Mouse (Mus musculus) left cerebral cortex, postnatal 14 days (tissue): Measurements from ENCODE around the gene Padi6. TPM values are rescaled to one million over a fixed set of nuclear protein-coding genes. Genes with fewer than 3 reads are reported as not detected.

Source experiments
- DNase-seq, 2 experiments: peaks; one replicate each; pipeline ENCODE4 v3.0.0; 2021 to 2022; ENCODE audit warnings: low spot score in 2 of 2, mixed read lengths in 1 of 2
- intact Hi-C: fragments of 180-260 bp; cut with DNase I; formaldehyde crosslinking; loops from one replicate; pipeline ENCODE4 v1.15.1; 2025
- microRNA-seq, 2 experiments: library from miRNA; unstranded; fragments of <30 nt; microRNA quantifications; one replicate each; pipeline ENCODE4 v1.2.0; 2022
- total RNA-seq, 2 experiments: library from RNA; stranded (reverse); gene quantifications; 2 replicates each; pipeline ENCODE4 v1.2.3; 2021

The Padi6 gene
- total RNA-seq, 2 experiments from 2014 or later, result 0.55 to 0.77 TPM

DNA sequence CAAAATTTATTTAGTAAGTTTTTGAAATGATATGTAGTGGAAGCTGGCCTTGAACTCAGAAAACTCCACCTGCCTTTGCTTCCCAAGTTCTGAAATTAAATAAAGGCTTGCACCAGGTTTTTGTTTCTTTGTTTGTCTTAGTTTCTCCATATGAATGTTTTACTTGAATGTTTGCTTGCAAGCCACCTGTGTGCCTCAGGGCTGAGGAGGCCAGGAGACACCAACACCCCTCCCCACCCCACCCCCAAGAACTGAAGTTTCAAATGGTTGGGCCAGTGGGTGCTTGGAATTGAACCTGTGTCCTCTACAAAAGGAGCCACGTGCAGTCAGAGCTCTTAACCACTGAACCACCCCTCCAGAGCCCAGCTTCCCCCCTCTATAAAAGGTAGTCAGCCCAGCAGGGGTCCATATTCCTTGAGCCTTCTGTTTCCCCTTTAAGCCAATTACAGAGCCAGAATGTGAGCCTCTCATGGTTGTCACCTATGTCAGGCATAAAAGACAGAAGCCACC lies 47.8 kb downstream of the Padi6 start:
- no peak for DNase-seq
- intact Hi-C loops, result no loop called here

GRCm38 (mm10) chr4:140693513-140693912 lies 48.9 kb downstream of the Padi6 start:
- DNase-seq, result no peak
- intact Hi-C loops, result no loop called here

DNA sequence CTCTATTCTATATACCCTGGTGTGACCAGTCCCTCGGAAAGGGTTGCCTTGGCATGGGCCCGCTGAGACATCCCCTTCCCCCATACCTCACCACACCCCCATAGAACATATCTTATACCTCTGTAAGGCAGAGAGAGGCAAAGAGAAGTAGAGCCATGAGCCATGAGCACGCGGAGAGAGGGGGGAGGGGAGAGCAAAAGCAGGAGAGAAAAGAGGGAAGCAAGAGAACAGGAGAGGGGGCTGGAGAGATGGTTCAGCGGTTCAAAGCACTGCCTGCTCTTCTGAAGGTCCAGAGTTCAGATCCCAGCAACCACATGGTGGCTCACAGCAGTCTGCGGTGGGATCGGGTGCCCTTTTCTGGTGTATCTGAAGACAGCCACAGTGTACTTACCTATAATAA lies 51.0 kb downstream of the Padi6 start:
- intact Hi-C loops, result no loop called here
- DNase-seq, result no peak

DNA sequence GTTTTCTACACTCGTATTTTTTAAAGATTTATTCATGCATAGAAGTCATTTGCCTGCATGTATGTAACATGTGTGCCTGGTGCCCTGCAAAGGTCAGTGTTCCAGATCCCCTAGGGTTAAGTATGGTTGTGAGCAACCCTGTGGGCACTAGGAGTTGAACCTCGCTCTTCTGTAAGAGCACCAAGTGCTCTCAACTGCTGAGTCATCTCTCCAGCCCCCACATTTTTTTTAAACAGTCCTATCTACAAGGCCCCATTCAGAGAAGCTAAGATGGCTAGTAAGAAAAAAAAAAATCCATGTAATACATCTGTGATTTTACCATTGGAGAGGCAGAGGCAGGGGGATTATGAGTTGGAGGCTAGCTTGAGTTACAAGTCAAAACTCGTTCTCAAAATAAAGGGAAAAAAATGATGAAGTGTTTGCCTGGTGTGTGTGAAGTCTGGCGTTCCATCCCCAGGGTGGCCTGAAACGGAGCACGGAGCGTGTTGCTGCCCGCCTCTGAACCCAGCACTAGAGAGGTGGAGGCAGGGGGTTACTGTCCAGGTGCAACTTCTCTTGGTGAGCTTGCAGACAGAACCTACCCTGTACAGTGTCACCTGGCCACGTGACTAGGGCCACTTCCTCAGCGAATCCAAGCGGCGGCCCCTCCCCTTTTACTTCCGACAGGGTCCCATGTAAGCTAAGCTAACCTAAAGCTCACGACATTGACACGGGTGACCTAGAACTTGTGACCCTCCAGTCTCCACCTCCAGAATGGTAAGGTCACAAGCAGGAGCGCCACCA lies 52.4 kb downstream of the Padi6 start:
- intact Hi-C loops, result no loop called here
- no peak for DNase-seq

DNA sequence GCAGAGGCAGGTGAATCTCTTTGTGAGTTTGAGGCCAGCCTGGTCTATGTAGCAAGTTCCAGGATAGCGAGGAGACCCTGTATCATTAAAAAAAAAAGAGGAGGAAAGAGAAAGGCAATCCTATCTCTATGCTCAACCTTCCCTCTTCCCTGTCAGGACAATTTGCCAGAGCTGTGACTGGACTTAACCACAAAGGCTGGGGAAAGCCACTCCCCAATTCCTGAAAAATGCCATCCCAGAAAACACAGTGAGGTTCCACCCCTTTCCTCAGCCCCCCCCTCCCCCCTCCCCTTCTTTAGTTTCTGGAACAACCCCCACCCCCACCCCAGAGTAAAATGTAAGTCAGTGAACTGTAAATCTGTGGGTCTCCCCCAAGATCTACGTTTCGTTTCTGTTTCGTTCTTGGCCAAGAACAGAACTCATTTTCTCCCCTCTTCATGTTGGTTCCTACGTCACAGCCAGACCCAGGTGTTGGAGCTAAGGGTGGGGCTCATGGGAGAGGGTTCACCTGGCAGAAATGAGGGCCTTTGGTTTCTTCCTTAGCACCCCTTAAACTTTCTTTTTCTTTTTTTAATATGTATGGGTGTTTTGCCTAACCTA lies 53.5 kb downstream of the Padi6 start:
- DNase-seq, result no peak
- intact Hi-C loops, result no loop called here

- intact Hi-C loops, result no loop called here
- DNase-seq, result no peak
Observed at GRCm38 (mm10) chr4:140688044-140688825, 54.2 kb downstream of the Padi6 start.

DNA sequence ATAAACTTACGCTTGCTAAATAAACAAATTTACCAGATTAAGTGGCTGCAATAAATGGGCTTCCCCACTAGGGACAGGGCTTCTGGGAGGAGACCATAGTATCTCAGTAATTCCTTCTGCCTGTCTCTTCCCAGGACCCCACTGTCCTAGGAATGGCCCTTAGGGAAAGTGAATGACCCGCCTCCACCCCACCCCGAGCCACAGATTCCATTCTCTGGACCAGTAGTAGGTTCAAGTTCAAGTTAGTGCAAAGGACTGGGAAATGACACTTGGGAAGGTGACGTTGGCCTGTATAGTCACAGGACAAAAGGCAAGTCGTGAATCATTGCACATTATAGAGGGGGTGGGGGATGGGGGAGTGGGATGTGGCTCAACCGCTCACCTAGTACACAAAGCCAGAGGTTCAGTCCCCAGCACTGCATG lies 57.6 kb downstream of the Padi6 start:
- intact Hi-C loops, result loop anchor here (5.0 kb wide), 1 partner anchor 127 kb away; the partner anchor contains the start of gene Padi3
- no peak for DNase-seq

DNA sequence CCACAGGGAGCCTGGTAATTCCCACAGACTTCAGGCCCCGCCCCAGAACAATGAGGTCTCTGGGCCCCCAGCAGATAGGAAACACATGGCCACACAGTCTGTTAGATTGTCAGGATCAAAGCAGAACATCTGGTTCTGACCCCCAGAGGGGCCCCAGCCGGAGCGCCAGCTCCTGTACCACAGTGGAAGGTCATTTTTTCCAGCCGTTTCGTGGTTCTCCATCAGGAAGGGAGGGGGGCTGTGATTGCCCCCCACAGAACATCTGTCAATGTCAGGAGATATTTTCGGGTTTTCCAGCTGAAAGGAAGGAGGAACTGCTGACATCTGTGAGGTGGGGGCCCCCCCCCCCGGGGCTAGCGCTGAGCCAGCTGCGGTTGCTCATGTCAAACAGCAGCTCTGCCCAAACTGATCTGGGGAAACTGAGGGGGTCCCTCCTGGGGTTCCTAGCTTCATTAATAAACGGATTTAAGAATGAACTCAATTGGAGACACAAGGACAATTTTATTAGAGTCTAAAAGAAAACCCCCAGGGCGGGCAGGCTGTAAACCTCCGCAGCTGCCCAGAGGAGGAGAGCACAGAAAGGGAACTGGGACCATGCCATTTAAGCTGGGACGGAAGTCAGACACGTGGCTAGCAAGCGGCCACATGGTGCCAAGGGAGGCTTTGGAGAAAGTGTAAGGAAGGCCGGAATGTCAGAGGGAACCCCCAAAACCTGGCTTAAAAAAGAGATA lies 58.1 kb downstream of the Padi6 start:
- intact Hi-C loops, result loop anchor here (5.0 kb wide), 1 partner anchor 128 kb away; the partner anchor contains the start of gene Padi3
- no peak for DNase-seq

- no peak for DNase-seq
- intact Hi-C loops, result loop anchor here (5.0 kb wide), 1 partner anchor 129 kb away; the partner anchor contains the start of gene Padi3
Observed at GRCm38 (mm10) chr4:140683608-140684007, 58.8 kb downstream of the Padi6 start.

DNA sequence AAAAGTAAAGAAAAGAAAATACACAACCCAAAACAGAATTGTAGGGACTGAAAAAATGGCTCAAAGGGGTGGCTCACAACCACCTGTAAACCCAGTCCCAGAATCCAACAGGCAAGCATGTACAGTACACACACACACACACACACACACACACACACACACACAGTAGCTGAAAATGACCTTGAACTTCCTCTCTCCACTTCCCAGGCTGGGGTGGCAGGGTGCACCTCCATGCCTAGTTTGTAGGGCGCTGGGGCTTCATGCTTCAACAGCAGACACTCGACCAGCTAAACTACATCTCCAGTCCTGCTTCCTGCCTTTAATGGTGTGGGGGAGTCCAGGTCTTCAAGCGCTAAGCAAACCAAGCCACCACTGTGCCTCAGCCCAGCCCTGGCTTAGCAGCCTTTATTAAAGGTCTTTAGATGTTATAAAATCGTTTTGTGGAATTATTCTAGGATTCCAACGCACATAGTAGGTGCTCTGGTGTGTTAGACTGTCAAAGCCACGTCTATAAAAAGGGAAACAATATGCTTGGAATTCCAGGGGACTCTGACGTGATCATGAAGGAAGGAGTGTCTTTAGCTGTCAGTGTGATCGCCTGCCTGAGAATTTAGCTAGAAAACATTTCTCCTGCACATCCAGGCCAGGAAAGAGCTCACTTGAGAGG lies 61.6 kb downstream of the Padi6 start:
- no peak for DNase-seq
- intact Hi-C loops, result loop anchor here (5.0 kb wide), 1 partner anchor 131 kb away; the partner anchor contains the start of gene Padi3

DNA sequence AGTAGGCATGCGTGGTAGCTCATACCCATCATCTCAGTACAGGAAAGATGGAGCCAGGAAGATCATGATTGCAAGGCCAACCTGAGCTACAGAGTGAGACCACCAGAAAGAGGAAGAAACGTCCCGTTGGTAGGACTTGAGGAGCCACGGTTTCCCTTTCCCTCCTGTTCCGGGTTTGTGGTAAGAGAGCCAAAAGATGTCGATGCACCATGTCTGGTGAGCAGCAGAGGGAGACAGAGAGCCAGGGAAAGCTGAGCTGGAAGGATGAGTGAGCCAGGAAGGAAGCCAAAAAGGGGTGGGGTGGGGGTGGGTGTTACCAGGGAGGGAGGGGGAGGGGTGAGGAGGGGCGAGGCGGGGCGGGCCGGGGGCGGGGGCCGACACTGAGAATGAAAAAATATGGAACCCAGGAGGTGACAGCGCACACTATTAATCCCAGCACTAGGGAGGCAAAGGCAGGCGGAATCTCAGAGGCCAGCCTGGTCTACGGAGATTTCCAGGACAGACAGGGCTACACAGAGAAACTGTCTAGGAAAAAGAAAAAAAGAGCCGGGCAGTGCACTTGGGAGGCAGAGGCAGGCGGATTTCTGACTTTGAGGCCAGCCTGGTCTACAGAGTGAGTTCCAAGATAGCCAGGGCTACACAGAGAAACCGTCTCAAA lies 62.6 kb downstream of the Padi6 start:
- intact Hi-C loops, result loop anchor here (1.0 to 10.0 kb wide), 6 partner anchors 34 to 808 kb away; partner anchors contain the start of genes Igsf21 and Padi3
- DNase-seq, result peak; percentile 83 to 87

GRCm38 (mm10) chr4:140679038-140679437 lies 63.4 kb downstream of the Padi6 start:
- intact Hi-C loops, result loop anchor here (1.0 to 10.0 kb wide), 5 partner anchors 35 to 807 kb away; partner anchors contain the start of gene Igsf21
- DNase-seq, result peak in 1 of 2 experiments; percentile 33

Small RNA genes within 50 kb of the gene (microRNA-seq; reads per million reads assigned to microRNA genes)
- gene Gm23045 (0 reads per million in 2 experiments), gene Gm25951 (0 reads per million in 2 experiments)

Other genes starting within 250 kb of the Padi6 start
- gene Arhgef10l, start 76.6 kb downstream of the Padi6 start, total RNA-seq, result 10 to 100 TPM; 44.3 to 53.6 TPM
- gene Rcc2, start 42.1 kb downstream of the Padi6 start, total RNA-seq, result 10 to 100 TPM; 67.2 to 69.5 TPM
- gene Padi4, start 31.6 kb upstream of the Padi6 start, total RNA-seq, result not detected
- gene Padi3, start 68.0 kb upstream of the Padi6 start, total RNA-seq, result under 1 TPM in 1 of 2 experiments, not detected in 1; 0.11 TPM
- gene Padi1, start 103.1 kb upstream of the Padi6 start, total RNA-seq, result not detected
- 1 to 10 TPM; 5.7 to 8.1 TPM for gene Padi2, start 163.7 kb upstream of the Padi6 start, total RNA-seq
- gene Sdhb, start 218.6 kb upstream of the Padi6 start, total RNA-seq, result 100 to 1,000 TPM; 196 to 202 TPM
- gene Atp13a2, start 244.2 kb upstream of the Padi6 start, total RNA-seq, result 100 to 1,000 TPM; 218 TPM